Mouse (Mus musculus) MEL (cell line): Measurements from ENCODE around the gene Tspyl4. TPM values are rescaled to one million over a fixed set of nuclear protein-coding genes. Genes with fewer than 3 reads are reported as not detected.

ENCODE experiments used
- DNase-seq: peaks from one replicate; pipeline ENCODE4 v3.0.0; 2011; ENCODE audit warnings: low read depth, low spot score
- H3K27ac ChIP-seq: 2 replicates; pipeline ENCODE4 v1.5.1; 2012; ENCODE audit warnings: low read depth, mild to moderate bottlenecking, control low read depth, low read length, moderate library complexity; ENCODE audit not compliant: control insufficient read depth
- H3K27me3 ChIP-seq, 2 experiments: fragments of 150-350 bp in 1 of 2; sonication (generic) in 1 of 2; 2 replicates each; pipeline ENCODE4 v1.6.1; 2012; ENCODE audit warnings: low read length in 2 of 2, mild to moderate bottlenecking in 2 of 2, improper control_type of control experiment in 1 of 2, moderate library complexity in 1 of 2; ENCODE audit not compliant: insufficient read depth in 2 of 2, control insufficient read depth in 1 of 2
- H3K36me3 ChIP-seq, 2 experiments: 2 replicates each; pipeline ENCODE4 v1.6.1; 2012 to 2014; ENCODE audit warnings: low read length in 2 of 2, improper control_type of control experiment in 1 of 2, inconsistent platforms in 1 of 2, mild to moderate bottlenecking in 1 of 2; ENCODE audit not compliant: insufficient read depth in 2 of 2, control insufficient read depth in 1 of 2
- H3K4me1 ChIP-seq, 2 experiments: fragments of 150-350 bp in 1 of 2; sonication (generic) in 1 of 2; 2 replicates each; pipeline ENCODE4 v1.6.1; 2012; ENCODE audit warnings: low read length in 2 of 2, improper control_type of control experiment in 1 of 2, mild to moderate bottlenecking in 1 of 2; ENCODE audit not compliant: insufficient read depth in 2 of 2, control insufficient read depth in 1 of 2
- H3K4me3 ChIP-seq, 2 experiments: fragments of 150-350 bp in 1 of 2; sonication (generic) in 1 of 2; 2 replicates each; pipeline ENCODE4 v1.5.1; 2012; ENCODE audit warnings: low read depth in 2 of 2, low read length in 2 of 2, mild to moderate bottlenecking in 2 of 2, moderate library complexity in 2 of 2, control low read depth in 1 of 2, improper control_type of control experiment in 1 of 2; ENCODE audit not compliant: control insufficient read depth in 1 of 2, insufficient read depth in 1 of 2
- H3K79me2 ChIP-seq: 2 replicates; pipeline ENCODE4 v1.6.1; 2012; ENCODE audit warnings: mild to moderate bottlenecking, low read length, moderate library complexity; ENCODE audit not compliant: control insufficient read depth, poor library complexity, insufficient read depth
- H3K9ac ChIP-seq: 2 replicates; pipeline ENCODE4 v1.6.1; 2012; ENCODE audit warnings: low read depth, mild to moderate bottlenecking, control low read depth, low read length, moderate library complexity; ENCODE audit not compliant: control insufficient read depth, poor library complexity, severe bottlenecking
- H3K9me3 ChIP-seq: fragments of 150-350 bp; sonication (generic); replicated peaks from 2 replicates; pipeline ENCODE4 v1.6.1; 2012; ENCODE audit warnings: mild to moderate bottlenecking, low read length, improper control_type of control experiment, moderate library complexity; ENCODE audit not compliant: insufficient read depth
- BHLHE40 ChIP-seq: IDR thresholded peaks from 2 replicates; pipeline ENCODE4 v1.6.1; 2012; ENCODE audit warnings: low read depth, mild to moderate bottlenecking, inconsistent platforms, low read length, improper control_type of control experiment, borderline replicate concordance
- CHD1 ChIP-seq: IDR thresholded peaks from 2 replicates; pipeline ENCODE4 v1.6.1; 2012; ENCODE audit warnings: low read depth, mild to moderate bottlenecking, inconsistent platforms, low read length, improper control_type of control experiment
- CHD2 ChIP-seq: IDR thresholded peaks from 2 replicates; pipeline ENCODE4 v1.6.1; 2011; ENCODE audit warnings: low read length, improper control_type of control experiment
- CTCF ChIP-seq, 3 experiments: IDR thresholded peaks in 2 of 3; conservative IDR thresholded peaks in 1 of 3; 2 replicates each; pipeline ENCODE4 v1.5.1; 2011 to 2012; ENCODE audit warnings: low read length in 3 of 3, low read depth in 2 of 3, mild to moderate bottlenecking in 2 of 3, improper control_type of control experiment in 1 of 3, inconsistent platforms in 1 of 3, mixed read lengths in 1 of 3, moderate library complexity in 1 of 3; ENCODE audit not compliant: control insufficient read depth in 1 of 3, insufficient read depth in 1 of 3, poor library complexity in 1 of 3, severe bottlenecking in 1 of 3
- E2F4 ChIP-seq: IDR thresholded peaks from 2 replicates; pipeline ENCODE4 v1.6.1; 2011; ENCODE audit warnings: low read depth, low read length, improper control_type of control experiment, borderline replicate concordance
- ELF1 ChIP-seq: IDR thresholded peaks from 2 replicates; pipeline ENCODE4 v1.6.1; 2014; ENCODE audit warnings: low read depth, mild to moderate bottlenecking, inconsistent platforms, low read length, improper control_type of control experiment, moderate library complexity
- ETS1 ChIP-seq: IDR thresholded peaks from 2 replicates; pipeline ENCODE4 v1.6.1; 2012; ENCODE audit warnings: low read depth, mild to moderate bottlenecking, inconsistent platforms, low read length, improper control_type of control experiment, moderate library complexity
- GABPA ChIP-seq: IDR thresholded peaks from 2 replicates; pipeline ENCODE4 v1.6.1; 2012; ENCODE audit warnings: low read depth, mild to moderate bottlenecking, inconsistent platforms, low read length, improper control_type of control experiment, moderate library complexity
- GATA1 ChIP-seq: IDR thresholded peaks from 2 replicates; pipeline ENCODE4 v1.6.1; 2011; ENCODE audit warnings: low read depth, low read length, improper control_type of control experiment
- MAZ ChIP-seq: IDR thresholded peaks from 2 replicates; pipeline ENCODE4 v1.6.1; 2012; ENCODE audit warnings: low read depth, mild to moderate bottlenecking, inconsistent platforms, low read length, improper control_type of control experiment
- MYB ChIP-seq: IDR thresholded peaks from 2 replicates; pipeline ENCODE4 v1.6.1; 2011; ENCODE audit warnings: mild to moderate bottlenecking, low read depth, low read length, improper control_type of control experiment
- NELFE ChIP-seq: IDR thresholded peaks from 2 replicates; pipeline ENCODE4 v1.6.1; 2011; ENCODE audit warnings: low read depth, low read length, improper control_type of control experiment
- NRF1 ChIP-seq: IDR thresholded peaks from 2 replicates; pipeline ENCODE4 v1.6.1; 2014; ENCODE audit warnings: low read depth, mild to moderate bottlenecking, inconsistent platforms, low read length, improper control_type of control experiment, moderate library complexity; ENCODE audit not compliant: poor library complexity, insufficient read depth, severe bottlenecking
- POLR2A ChIP-seq, 2 experiments: IDR thresholded peaks; 2 replicates each; pipeline ENCODE4 v1.6.1; 2011 to 2012; ENCODE audit warnings: low read length in 2 of 2, mild to moderate bottlenecking in 2 of 2, control low read depth in 1 of 2, improper control_type of control experiment in 1 of 2, low read depth in 1 of 2, moderate library complexity in 1 of 2; ENCODE audit not compliant: control insufficient read depth in 1 of 2, insufficient read depth in 1 of 2, poor library complexity in 1 of 2
- SIN3A ChIP-seq: IDR thresholded peaks from 2 replicates; pipeline ENCODE4 v1.6.1; 2012; ENCODE audit warnings: low read length, improper control_type of control experiment, inconsistent platforms
- TAL1 ChIP-seq: IDR thresholded peaks from 2 replicates; pipeline ENCODE4 v1.6.1; 2012; ENCODE audit warnings: mild to moderate bottlenecking, inconsistent platforms, low read length, moderate library complexity, mixed read lengths
- TBP ChIP-seq: IDR thresholded peaks from 2 replicates; pipeline ENCODE4 v1.8.0; 2011; ENCODE audit warnings: low read depth, low read length, improper control_type of control experiment
- TCF12 ChIP-seq: IDR thresholded peaks from 2 replicates; pipeline ENCODE4 v1.6.1; 2014; ENCODE audit warnings: low read depth, mild to moderate bottlenecking, inconsistent platforms, low read length, improper control_type of control experiment, moderate library complexity
- UBTF ChIP-seq: IDR thresholded peaks from 2 replicates; pipeline ENCODE4 v1.6.1; 2012; ENCODE audit warnings: low read depth, mild to moderate bottlenecking, inconsistent platforms, low read length, improper control_type of control experiment, moderate library complexity, borderline replicate concordance; ENCODE audit not compliant: insufficient read depth
- USF1 ChIP-seq: IDR thresholded peaks from 2 replicates; pipeline ENCODE4 v1.6.1; 2014; ENCODE audit warnings: low read depth, mild to moderate bottlenecking, inconsistent platforms, low read length, improper control_type of control experiment, moderate library complexity
- USF2 ChIP-seq, 2 experiments: IDR thresholded peaks; 2 replicates each; pipeline ENCODE4 v1.6.1; 2011 to 2012; ENCODE audit warnings: improper control_type of control experiment in 2 of 2, low read length in 2 of 2, borderline replicate concordance in 1 of 2, inconsistent platforms in 1 of 2, low read depth in 1 of 2, mild to moderate bottlenecking in 1 of 2; ENCODE audit not compliant: insufficient read depth in 1 of 2
- ZMIZ1 ChIP-seq: IDR thresholded peaks from 2 replicates; pipeline ENCODE4 v1.6.1; 2012; ENCODE audit warnings: low read depth, mild to moderate bottlenecking, inconsistent platforms, low read length, improper control_type of control experiment, moderate library complexity
- ZNF384 ChIP-seq: IDR thresholded peaks from 2 replicates; pipeline ENCODE4 v1.6.1; 2012; ENCODE audit warnings: low read depth, mild to moderate bottlenecking, inconsistent platforms, low read length, improper control_type of control experiment
- polyA plus RNA-seq, 2 experiments: library from polyadenylated mRNA; stranded (reverse) in 1 of 2; unstranded in 1 of 2; fragments of >175 nt in 1 of 2; fragments of >200 nt in 1 of 2; gene quantifications; 2 replicates each; pipeline versions ENCODE4 v1.2.1 to v1.2.4; 2012; ENCODE audit warnings: low replicate concordance in 2 of 2, low read depth in 1 of 2; ENCODE audit not compliant: insufficient read length in 2 of 2, insufficient read depth in 1 of 2, missing spikeins in 1 of 2
- total RNA-seq: library from RNA; depleted of rRNA; stranded (reverse); fragments of 300-350 nt; gene quantifications from 2 replicates; pipeline ENCODE4 v1.2.3, GENCODE M21; 2012

Gene Tspyl4
- total and polyA plus RNA-seq, 3 experiments: 0.04 to 0.08 TPM; not detected in 1

GRCm38 (mm10) chr10:34297980-34298753 is 925 bp downstream of the Tspyl4 start:
- no peak for DNase-seq
- no peak overlapping the region for H3K9ac ChIP-seq
- no peak for TF ChIP-seq MYB
- no peak for TF ChIP-seq E2F4
- TF ChIP-seq UBTF: no peak
- no peak overlapping the region for H3K27ac ChIP-seq
- H3K4me1 ChIP-seq: no peaks in the 10 kb centered on the region
- H3K27me3 ChIP-seq: no peaks in the 10 kb centered on the region
- H3K4me3 ChIP-seq: no peak overlapping the region
- no peaks in the 10 kb centered on the region for H3K79me2 ChIP-seq
- H3K36me3 ChIP-seq: no peaks in the 10 kb centered on the region
- no peaks in the 10 kb centered on the region for H3K9me3 ChIP-seq

- Histone ChIP-seq H3K27ac (no peak overlapping the region), H3K36me3 (no peaks in the 10 kb centered on the region), H3K27me3 (no peaks in the 10 kb centered on the region), H3K9ac (no peak overlapping the region), H3K4me3 (no peak overlapping the region), H3K79me2 (no peaks in the 10 kb centered on the region), H3K9me3 (no peaks in the 10 kb centered on the region), H3K4me1 (no peaks in the 10 kb centered on the region)
- TF ChIP-seq CHD2 (no peak), ETS1 (no peak), MAZ (no peak), GATA1 (no peak), POLR2A (IDR thresholded peaks at IDR 0.05; ENCODE audit: control insufficient read depth in 1 of 2, insufficient read depth in 1 of 2, low read depth in 1 of 2, low read length in 2 of 2, poor library complexity in 1 of 2) (no peak), USF1 (no peak), ZMIZ1 (no peak), USF2 (IDR thresholded peaks at IDR 0.05; ENCODE audit: borderline replicate concordance in 1 of 2, insufficient read depth in 1 of 2, low read depth in 1 of 2, low read length in 2 of 2) (no peak), CTCF (IDR thresholded peaks at IDR 0.05 in 2 of 3, conservative IDR thresholded peaks at IDR 0.05 in 1 of 3; ENCODE audit: control insufficient read depth in 1 of 3, insufficient read depth in 1 of 3, low read depth in 2 of 3, low read length in 3 of 3, poor library complexity in 1 of 3, severe bottlenecking in 1 of 3) (no peak), NRF1 (no peak), GABPA (no peak), TCF12 (no peak), CHD1 (no peak), TAL1 (no peak), ZNF384 (no peak), TBP (no peak), SIN3A (no peak), BHLHE40 (no peak), ELF1 (no peak), NELFE (no peak)
- no peak for DNase-seq
Observed at GRCm38 (mm10) chr10:34300368-34300767, 3.1 kb downstream of the Tspyl4 start.
